Mouse (Mus musculus): ENCODE measurements around the gene Cdr2.
"Not testable (repeated sequence)": the region's sequence is repeated elsewhere in the genome, so short reads cannot be mapped to it uniquely, and the experiment has no call there.

Cdr2 gene

GRCm38 (mm10) chr7:120972471-120972870, 9.6 kb downstream of the Cdr2 start:
- DNase-seq (ENCODE audit: extremely low read depth, low read depth) = not testable (repeated sequence)

- DNase-seq (ENCODE audit: extremely low read depth, low read depth) = no peak
Observed at GRCm38 (mm10) chr7:120970112-120970511, 12.0 kb downstream of the Cdr2 start.

DNA sequence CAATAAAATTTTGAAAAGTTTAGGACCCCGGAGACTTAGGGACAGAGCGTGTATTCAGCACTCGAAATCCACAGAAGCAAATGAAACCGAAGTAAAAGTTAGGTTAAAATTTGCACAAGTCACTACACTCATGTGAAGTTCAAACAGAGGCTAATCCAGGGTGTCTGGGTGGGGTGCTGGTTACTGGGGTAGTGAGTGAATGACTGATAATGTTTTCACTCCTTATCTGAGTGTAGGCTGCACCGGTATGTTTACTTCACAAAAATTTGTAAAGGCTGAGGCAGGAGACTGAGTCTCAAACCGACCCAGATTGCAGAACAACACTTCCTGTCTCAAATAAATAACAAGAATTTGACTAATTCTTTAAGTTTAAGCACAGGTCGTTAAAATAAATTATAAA, 12.9 kb downstream of the Cdr2 start:
- DNase-seq (ENCODE audit: extremely low read depth, low read depth) = no peak

DNA sequence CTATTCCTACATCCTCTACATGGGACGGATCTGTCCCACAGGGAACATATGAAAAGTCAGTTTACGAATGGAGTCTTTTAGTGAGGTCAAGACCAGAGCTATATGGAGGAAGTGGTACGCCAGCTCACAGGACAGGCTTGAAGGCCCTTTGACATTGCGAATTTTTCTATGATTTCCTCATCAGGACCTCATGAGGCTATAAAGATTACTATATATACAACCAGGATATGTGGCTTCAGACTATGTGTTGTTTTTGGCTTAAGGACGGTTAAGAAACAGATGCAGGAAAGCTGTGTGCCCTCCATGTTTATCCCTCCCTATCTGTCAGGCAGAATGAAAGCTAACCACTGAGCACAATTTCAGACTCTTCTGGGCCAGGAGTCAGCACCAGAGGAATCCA, 19.0 kb downstream of the Cdr2 start:
- DNase-seq (ENCODE audit: extremely low read depth, low read depth) = no peak

GRCm38 (mm10) chr7:120961893-120962292, 20.2 kb downstream of the Cdr2 start:
- DNase-seq (ENCODE audit: extremely low read depth, low read depth) = no peak

DNA sequence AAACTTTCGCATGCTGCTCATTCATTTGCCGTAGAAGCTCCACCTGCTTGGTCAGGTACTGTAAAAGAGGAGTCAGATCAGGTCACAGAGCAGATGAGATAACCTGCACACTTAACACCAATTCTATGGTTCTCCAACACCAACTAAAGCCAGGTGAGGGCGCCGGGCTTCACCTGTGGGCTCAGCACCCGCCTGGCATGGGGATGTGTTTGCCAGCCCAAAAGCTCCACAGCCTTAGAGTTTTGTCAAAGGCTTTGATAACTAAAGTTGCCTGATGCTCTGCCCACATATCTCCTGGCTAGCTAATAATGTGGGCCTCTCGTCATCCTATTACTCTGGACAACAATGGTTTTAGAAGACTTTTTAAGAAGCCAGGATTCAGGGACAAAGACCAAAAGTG, 21.5 kb downstream of the Cdr2 start:
- DNase-seq (ENCODE audit: extremely low read depth, low read depth) = no peak

GRCm38 (mm10) chr7:120960116-120960515, 22.0 kb downstream of the Cdr2 start:
- DNase-seq (ENCODE audit: extremely low read depth, low read depth) = no peak

- peak; percentile 18 for DNase-seq (ENCODE audit: extremely low read depth, low read depth)
Observed at GRCm38 (mm10) chr7:120953591-120953990, 28.5 kb downstream of the Cdr2 start.

- no peak for DNase-seq (ENCODE audit: extremely low read depth, low read depth)
Observed at GRCm38 (mm10) chr7:120943936-120944509, 38.1 kb downstream of the Cdr2 start.

- DNase-seq (ENCODE audit: extremely low read depth, low read depth) = no peak
Observed at GRCm38 (mm10) chr7:120942506-120942905, 39.6 kb downstream of the Cdr2 start.

- DNase-seq (ENCODE audit: extremely low read depth, low read depth) = no peak
Observed at GRCm38 (mm10) chr7:120941214-120941613, 40.9 kb downstream of the Cdr2 start.

DNA sequence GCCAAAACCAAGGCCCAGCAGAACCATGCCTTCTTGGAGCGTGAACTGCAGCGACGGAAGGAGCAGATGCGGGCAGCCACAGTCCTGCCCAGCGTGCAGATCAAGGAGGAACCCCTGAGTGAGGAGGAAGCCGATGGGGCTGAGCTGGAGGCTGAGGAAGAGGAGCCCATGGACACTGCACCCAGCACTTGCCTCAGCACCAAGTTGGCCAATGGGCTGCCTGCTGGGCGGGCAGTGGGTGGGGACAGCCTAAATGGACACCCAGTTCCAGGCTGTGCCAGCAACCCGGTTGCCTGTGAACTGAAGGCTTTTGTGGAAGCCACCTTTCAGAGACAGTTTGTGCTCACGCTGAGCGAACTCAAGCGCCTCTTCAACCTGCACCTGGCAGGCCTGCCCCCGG, 41.8 kb downstream of the Cdr2 start:
- no peak for DNase-seq (ENCODE audit: extremely low read depth, low read depth)

GRCm38 (mm10) chr7:120938206-120938605, 43.9 kb downstream of the Cdr2 start:
- DNase-seq (ENCODE audit: extremely low read depth, low read depth) = no peak

- no peak for DNase-seq (ENCODE audit: extremely low read depth, low read depth)
Observed at GRCm38 (mm10) chr7:120936522-120936921, 45.6 kb downstream of the Cdr2 start.

- DNase-seq (ENCODE audit: extremely low read depth, low read depth) = no peak
Observed at GRCm38 (mm10) chr7:120934716-120935115, 47.4 kb downstream of the Cdr2 start.

DNA sequence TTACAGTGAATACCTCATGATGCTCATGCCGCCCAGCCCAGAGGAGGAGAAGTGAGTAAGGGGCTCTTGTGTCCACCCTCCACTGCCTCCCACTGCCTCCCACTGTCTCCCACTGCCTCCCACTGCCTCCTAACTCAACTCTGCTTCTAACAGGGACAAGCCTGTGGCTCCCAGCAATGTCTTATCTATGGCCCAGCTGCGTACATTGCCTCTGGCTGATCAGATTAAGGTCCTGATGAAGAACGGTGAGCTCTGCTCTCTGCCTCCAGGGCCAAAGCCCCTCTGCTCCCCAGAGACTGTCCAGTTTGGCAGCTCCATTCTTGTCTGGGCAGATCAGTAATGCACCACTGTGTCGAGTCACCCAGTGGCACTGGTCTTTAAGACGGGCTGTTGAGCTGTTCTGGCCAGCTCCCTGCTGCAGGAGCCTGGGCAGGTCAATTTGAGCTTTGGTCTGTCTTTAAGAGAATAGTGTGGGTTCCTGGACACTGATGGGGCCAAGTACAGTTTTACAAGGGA, 48.4 kb downstream of the Cdr2 start:
- DNase-seq (ENCODE audit: extremely low read depth, low read depth) = no peak

- no peak for DNase-seq (ENCODE audit: extremely low read depth, low read depth)
Observed at GRCm38 (mm10) chr7:120933110-120933509, 49.0 kb downstream of the Cdr2 start.

DNA sequence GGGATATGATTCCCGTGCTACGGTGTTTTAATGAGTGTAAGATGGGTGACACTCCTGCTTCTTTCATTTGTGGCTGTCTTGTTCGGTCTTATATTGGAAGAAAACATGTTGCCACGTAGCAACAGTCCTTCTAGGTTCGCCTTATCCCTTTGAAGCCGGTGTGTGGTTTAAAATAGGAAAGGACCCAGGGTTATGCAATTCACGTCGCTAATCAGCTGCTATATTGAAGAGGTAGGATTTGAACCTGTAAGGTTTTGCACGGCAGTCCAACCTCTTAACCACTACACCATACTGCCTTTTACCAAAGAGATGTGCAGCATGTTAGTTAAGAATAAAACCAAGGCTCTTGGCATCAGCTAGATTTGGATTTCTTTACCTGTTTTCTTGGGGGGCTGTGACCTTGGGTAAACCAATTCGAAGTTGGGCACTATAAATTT, 63.6 kb downstream of the Cdr2 start:
- peak; percentile 95 for DNase-seq (ENCODE audit: extremely low read depth, low read depth)

GRCm38 (mm10) chr7:120917592-120918461, 64.3 kb downstream of the Cdr2 start, which contains the start of gene Polr3e:
Polr3e (plus strand) TSS chr7:120917744.
- DNase-seq (ENCODE audit: extremely low read depth, low read depth) = peak; percentile 74

DNA sequence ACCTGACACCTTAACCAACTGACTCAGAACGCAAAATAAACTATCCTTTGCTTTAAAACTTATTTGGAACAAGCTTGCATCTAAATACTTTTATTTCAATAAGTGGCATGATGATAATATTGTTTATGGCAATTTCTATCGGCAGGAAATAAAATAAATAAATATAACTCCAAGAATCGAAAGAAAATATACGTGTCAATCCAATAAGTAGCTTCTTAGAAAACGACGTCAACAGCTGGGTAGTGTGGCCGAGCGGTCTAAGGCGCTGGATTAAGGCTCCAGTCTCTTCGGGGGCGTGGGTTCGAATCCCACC, 64.9 kb downstream of the Cdr2 start:
- no peak for DNase-seq (ENCODE audit: extremely low read depth, low read depth)

- DNase-seq (ENCODE audit: extremely low read depth, low read depth) = peak; percentile 67
Observed at GRCm38 (mm10) chr7:120916262-120916875, 65.7 kb downstream of the Cdr2 start.

GRCm38 (mm10) chr7:120913332-120913731, 68.8 kb downstream of the Cdr2 start:
- no peak for DNase-seq (ENCODE audit: extremely low read depth, low read depth)

Measured in MEL-GATA-1-ER (cell line).